Mouse (Mus musculus): ENCODE measurements around the gene Eddm3b. TPM values are rescaled to one million over a fixed set of nuclear protein-coding genes. Genes with fewer than 3 reads are reported as not detected.

Gene Eddm3b
- total and polyA plus RNA-seq, 3 experiments = not detected

GRCm38 (mm10) chr14:51127648-51128258 lies 13.5 kb downstream of the Eddm3b start:
- peak overlapping the region in 1 of 3 experiments; percentile 9 for H3K4me3 ChIP-seq (replicated peaks in 1 of 3; ENCODE audit: low read depth in 2 of 3, low read length in 2 of 3, poor library complexity in 1 of 3)
- dilution Hi-C loops (cut with MboI; ENCODE audit: extremely low pct_ligation_motif_present, extremely low pct_unique_long_range_greater_than_20kb, low sequenced_read_pairs) (no loop called here), in situ Hi-C loops (cut with MboI; ENCODE audit: low pct_ligation_motif_present, low pct_unique_long_range_greater_than_20kb, low sequenced_read_pairs) (no loop called here)
- DNase-seq (ENCODE audit: extremely low read depth) = peak; percentile 53
- H3K4me2 ChIP-seq (ENCODE audit: insufficient read depth, low read depth, poor library complexity, severe bottlenecking) = no peak overlapping the region; the same call in 1 of the 2 replicates
- peaks cover 3% of the 10 kb centered on the region; the same call in 1 of the 2 replicates for H3K79me2 ChIP-seq (replicated peaks; ENCODE audit: control insufficient read depth, extremely low read depth, insufficient read depth, poor library complexity, severe bottlenecking)
- peak overlapping the region; percentile 54 for H3K27ac ChIP-seq (ENCODE audit: insufficient read depth, low read depth)
- peaks cover 6 to 8% of the 10 kb centered on the region in 2 experiments for H3K36me3 ChIP-seq (replicated peaks in 1 of 2; ENCODE audit: control insufficient read depth in 1 of 2, insufficient read depth in 1 of 2, low read length in 1 of 2)
- peak overlapping the region; percentile 44; the same call in 1 of the 2 replicates for H3K9ac ChIP-seq (ENCODE audit: insufficient read depth, low read depth)
- H3K9me3 ChIP-seq (replicated peaks; ENCODE audit: low read length) = no peaks in the 10 kb centered on the region
- H3K4me1 ChIP-seq (ENCODE audit: control insufficient read depth in 1 of 2, insufficient read depth in 2 of 2) = peaks cover 15 to 64% of the 10 kb centered on the region in 2 experiments
- H3K27me3 ChIP-seq (replicated peaks) = no peaks in the 10 kb centered on the region
- TF ChIP-seq E2F4 (IDR thresholded peaks at IDR 0.05; ENCODE audit: insufficient replicate concordance, low read depth, low read length) (no peak), TCF12 (IDR thresholded peaks at IDR 0.05; ENCODE audit: low read depth, low read length) (peak; percentile 61), MYC (IDR thresholded peaks at IDR 0.05; ENCODE audit: low read depth, low read length) (no peak), SIN3A (IDR thresholded peaks at IDR 0.05; ENCODE audit: low read length) (0 out of 2 replicates have a peak, but pooled peaks have one; percentile 28), KAT2A (IDR thresholded peaks at IDR 0.05; ENCODE audit: insufficient replicate concordance, low read length) (no peak), UBTF (IDR thresholded peaks at IDR 0.05; ENCODE audit: low read depth, low read length) (no peak), SMC3 (IDR thresholded peaks at IDR 0.05; ENCODE audit: low read depth, low read length) (no peak), USF2 (conservative IDR thresholded peaks at IDR 0.05; ENCODE audit: low read depth, low read length) (no peak), ETS1 (conservative IDR thresholded peaks at IDR 0.05; ENCODE audit: low read depth, low read length) (no peak), ZNF384 (IDR thresholded peaks at IDR 0.05; ENCODE audit: low read depth, low read length) (no peak), CHD2 (IDR thresholded peaks at IDR 0.05; ENCODE audit: low read length) (peak; percentile 31; the same call in 1 of the 2 replicates), ELF1 (IDR thresholded peaks at IDR 0.05; ENCODE audit: low read depth, low read length) (no peak), EP300 (IDR thresholded peaks at IDR 0.05; ENCODE audit: low read length) (no peak), MAX (IDR thresholded peaks at IDR 0.05; ENCODE audit: low read length) (no peak), GABPA (IDR thresholded peaks at IDR 0.05; ENCODE audit: insufficient replicate concordance, low read depth, low read length) (no peak), TBP (conservative IDR thresholded peaks at IDR 0.05; ENCODE audit: low read depth, low read length) (no peak)

GRCm38 (mm10) chr14:51128775-51129623 lies 14.8 kb downstream of the Eddm3b start:
- Histone ChIP-seq H3K4me3 (replicated peaks in 1 of 3; ENCODE audit: low read depth in 2 of 3, low read length in 2 of 3, poor library complexity in 1 of 3) (peak overlapping the region; percentile 39 to 55 (median 40)), H3K27ac (ENCODE audit: insufficient read depth, low read depth) (peak overlapping the region; percentile 81), H3K4me1 (ENCODE audit: control insufficient read depth in 1 of 2, insufficient read depth in 2 of 2) (peaks cover 15 to 62% of the 10 kb centered on the region in 2 experiments), H3K4me2 (ENCODE audit: insufficient read depth, low read depth, poor library complexity, severe bottlenecking) (peak overlapping the region; percentile 79), H3K27me3 (replicated peaks) (no peaks in the 10 kb centered on the region), H3K36me3 (replicated peaks in 1 of 2; ENCODE audit: control insufficient read depth in 1 of 2, insufficient read depth in 1 of 2, low read length in 1 of 2) (peaks cover 6 to 8% of the 10 kb centered on the region in 2 experiments), H3K79me2 (replicated peaks; ENCODE audit: control insufficient read depth, extremely low read depth, insufficient read depth, poor library complexity, severe bottlenecking) (peaks cover 3% of the 10 kb centered on the region; the same call in 1 of the 2 replicates), H3K9ac (ENCODE audit: insufficient read depth, low read depth) (peak overlapping the region; percentile 70), H3K9me3 (replicated peaks; ENCODE audit: low read length) (no peaks in the 10 kb centered on the region)
- dilution Hi-C loops (cut with MboI; ENCODE audit: extremely low pct_ligation_motif_present, extremely low pct_unique_long_range_greater_than_20kb, low sequenced_read_pairs) (no loop called here), in situ Hi-C loops (cut with MboI; ENCODE audit: low pct_ligation_motif_present, low pct_unique_long_range_greater_than_20kb, low sequenced_read_pairs) (no loop called here)
- DNase-seq (ENCODE audit: extremely low read depth) = peak; percentile 71
- no peak for TF ChIP-seq BHLHE40 (IDR thresholded peaks at IDR 0.05; ENCODE audit: low read depth, low read length)
- TF ChIP-seq JUND (conservative IDR thresholded peaks at IDR 0.05; ENCODE audit: low read depth, low read length) = no peak; the same call in 1 of the 2 replicates
- TF ChIP-seq IRF4 (IDR thresholded peaks at IDR 0.05; ENCODE audit: low read depth, low read length) = peak; percentile 55; the same call in 1 of the 2 replicates
- no peak for TF ChIP-seq MXI1 (IDR thresholded peaks at IDR 0.05; ENCODE audit: low read depth, low read length)
- no peak for TF ChIP-seq RAD21 (IDR thresholded peaks at IDR 0.05; ENCODE audit: low read depth, low read length)
- no peak for TF ChIP-seq NRF1 (IDR thresholded peaks at IDR 0.05; ENCODE audit: low read depth, low read length)
- TF ChIP-seq E2F4 (IDR thresholded peaks at IDR 0.05; ENCODE audit: insufficient replicate concordance, low read depth, low read length) = no peak
- TF ChIP-seq NELFE (IDR thresholded peaks at IDR 0.05; ENCODE audit: low read depth, low read length) = no peak
- no peak for TF ChIP-seq USF1 (IDR thresholded peaks at IDR 0.05; ENCODE audit: low read depth, low read length)
- TF ChIP-seq MYC (IDR thresholded peaks at IDR 0.05; ENCODE audit: low read depth, low read length) = no peak
- no peak for TF ChIP-seq SMC3 (IDR thresholded peaks at IDR 0.05; ENCODE audit: low read depth, low read length)
- TF ChIP-seq TBP (conservative IDR thresholded peaks at IDR 0.05; ENCODE audit: low read depth, low read length) = peak; percentile 48; the same call in 1 of the 2 replicates
- no peak for TF ChIP-seq HCFC1 (IDR thresholded peaks at IDR 0.05; ENCODE audit: low read depth, low read length)
- peak; percentile 36 for TF ChIP-seq SIN3A (IDR thresholded peaks at IDR 0.05; ENCODE audit: low read length)
- 0 out of 2 replicates have a peak, but pooled peaks have one; percentile 41 for TF ChIP-seq ELF1 (IDR thresholded peaks at IDR 0.05; ENCODE audit: low read depth, low read length)
- TF ChIP-seq CTCF (conservative IDR thresholded peaks at IDR 0.05 in 1 of 2, IDR thresholded peaks at IDR 0.05 in 1 of 2; ENCODE audit: low read depth in 2 of 2, low read length in 2 of 2) = no peak
- TF ChIP-seq GABPA (IDR thresholded peaks at IDR 0.05; ENCODE audit: insufficient replicate concordance, low read depth, low read length) = no peak
- no peak for TF ChIP-seq USF2 (conservative IDR thresholded peaks at IDR 0.05; ENCODE audit: low read depth, low read length)
- no peak for TF ChIP-seq MAX (IDR thresholded peaks at IDR 0.05; ENCODE audit: low read length)
- no peak for TF ChIP-seq POLR2AphosphoS2 (IDR thresholded peaks at IDR 0.05; ENCODE audit: low read depth, low read length)
